Mouse (Mus musculus) ES-E14 (cell line): ENCODE measurements around the gene Usp29. TPM values are rescaled to one million over a fixed set of nuclear protein-coding genes. Genes with fewer than 3 reads are reported as not detected.
A peak's percentile ranks its signal among the peaks of the same experiment; 100 is the strongest.
"Not testable (repeated sequence)": the region's sequence is repeated elsewhere in the genome, so short reads cannot be mapped to it uniquely, and the experiment has no call there.

Source experiments
- DNase-seq: peaks from one replicate; pipeline ENCODE4 v3.0.0-alpha.2; 2013; ENCODE audit warnings: low read depth, low spot score
- H3K27ac ChIP-seq: 2 replicates; pipeline ENCODE4 v1.5.1; 2012; ENCODE audit warnings: low read depth, mild to moderate bottlenecking, low read length, moderate library complexity, mixed read lengths; ENCODE audit not compliant: poor library complexity, insufficient read depth, severe bottlenecking
- H3K36me3 ChIP-seq: 2 replicates; pipeline ENCODE4 v1.6.1; 2012; ENCODE audit warnings: mild to moderate bottlenecking, low read length, moderate library complexity, mixed read lengths; ENCODE audit not compliant: control insufficient read depth, poor library complexity, insufficient read depth, severe bottlenecking
- H3K4me1 ChIP-seq, 2 experiments: fragments of 150-350 bp in 1 of 2; sonication (generic) in 1 of 2; 2 replicates each; pipeline ENCODE4 v1.6.1; 2012; ENCODE audit warnings: low read length in 2 of 2, mild to moderate bottlenecking in 1 of 2, mixed read lengths in 1 of 2; ENCODE audit not compliant: control insufficient read depth in 2 of 2, insufficient read depth in 2 of 2, poor library complexity in 1 of 2
- H3K4me3 ChIP-seq, 2 experiments: fragments of 150-350 bp in 1 of 2; sonication (generic) in 1 of 2; 2 replicates each; pipeline ENCODE4 v1.5.1; 2012; ENCODE audit warnings: low read length in 2 of 2, low read depth in 1 of 2, mild to moderate bottlenecking in 1 of 2, mixed read lengths in 1 of 2; ENCODE audit not compliant: insufficient read depth in 1 of 2, poor library complexity in 1 of 2, severe bottlenecking in 1 of 2
- H3K9ac ChIP-seq: 2 replicates; pipeline ENCODE4 v1.6.1; 2012; ENCODE audit warnings: low read depth, mild to moderate bottlenecking, low read length, mixed read lengths; ENCODE audit not compliant: poor library complexity, insufficient read depth, severe bottlenecking
- H3K9me3 ChIP-seq: fragments of 150-350 bp; sonication (generic); 2 replicates; pipeline ENCODE4 v1.6.1; 2012; ENCODE audit warnings: low read depth, mild to moderate bottlenecking, low read length; ENCODE audit not compliant: control insufficient read depth, insufficient read depth
- CHD2 ChIP-seq: IDR thresholded peaks from 2 replicates; pipeline ENCODE4 v1.6.1; 2014; ENCODE audit warnings: mild to moderate bottlenecking, low read depth, low read length, inconsistent platforms
- HCFC1 ChIP-seq: IDR thresholded peaks from 2 replicates; pipeline ENCODE4 v1.6.1; 2012; ENCODE audit warnings: low read length, inconsistent platforms, borderline replicate concordance; ENCODE audit not compliant: insufficient read depth
- MAFK ChIP-seq: IDR thresholded peaks from 2 replicates; pipeline ENCODE4 v1.6.1; 2014; ENCODE audit warnings: mild to moderate bottlenecking, low read depth, low read length, inconsistent platforms; ENCODE audit not compliant: insufficient read depth
- ZC3H11A ChIP-seq: IDR thresholded peaks from 2 replicates; pipeline ENCODE4 v1.6.1; 2012; ENCODE audit warnings: low read depth, mild to moderate bottlenecking, inconsistent platforms, low read length, borderline replicate concordance
- ZNF384 ChIP-seq: IDR thresholded peaks from 2 replicates; pipeline ENCODE4 v1.6.1; 2012; ENCODE audit warnings: low read depth, low read length, inconsistent platforms
- in situ Hi-C, 2 experiments: fragments of 600-800 bp; cut with MboI; formaldehyde crosslinking; loops; one replicate each; pipeline ENCODE4 v1.15.1; 2025; ENCODE audit warnings: low sequenced_read_pairs in 2 of 2, inconsistent platforms in 1 of 2; ENCODE audit not compliant: unreplicated experiment in 2 of 2
- total RNA-seq: library from RNA; depleted of rRNA; stranded (reverse); fragments of 300-350 nt; gene quantifications from 2 replicates; pipeline ENCODE4 v1.2.3, GENCODE M21; 2012

The Usp29 gene
- total RNA-seq, 1 experiment: 4.5 TPM

- H3K9me3 ChIP-seq: no peaks in the 10 kb centered on the region
- no peaks in the 10 kb centered on the region for H3K36me3 ChIP-seq
- in situ Hi-C loops: no loop called here
- no peak overlapping the region for H3K9ac ChIP-seq
- H3K4me1 ChIP-seq: no peaks in the 10 kb centered on the region
- TF ChIP-seq CHD2 (no peak), MAFK (no peak), HCFC1 (no peak), ZNF384 (no peak), ZC3H11A (no peak)
- no peak overlapping the region for H3K4me3 ChIP-seq
- H3K27ac ChIP-seq: no peak overlapping the region
- no peak for DNase-seq
Measured at GRCm38 (mm10) chr7:6868831-6869230, 138.5 kb downstream of the Usp29 start.

GRCm38 (mm10) chr7:6869556-6869955 is 139.2 kb downstream of the Usp29 start:
- TF ChIP-seq ZC3H11A (no peak), MAFK (no peak), HCFC1 (no peak), ZNF384 (no peak), CHD2 (no peak)
- no peak overlapping the region for H3K4me3 ChIP-seq
- H3K27ac ChIP-seq: no peak overlapping the region
- in situ Hi-C loops: no loop called here
- no peak for DNase-seq
- no peak overlapping the region for H3K9ac ChIP-seq
- H3K9me3 ChIP-seq: no peaks in the 10 kb centered on the region
- no peaks in the 10 kb centered on the region for H3K36me3 ChIP-seq
- no peaks in the 10 kb centered on the region for H3K4me1 ChIP-seq

DNA sequence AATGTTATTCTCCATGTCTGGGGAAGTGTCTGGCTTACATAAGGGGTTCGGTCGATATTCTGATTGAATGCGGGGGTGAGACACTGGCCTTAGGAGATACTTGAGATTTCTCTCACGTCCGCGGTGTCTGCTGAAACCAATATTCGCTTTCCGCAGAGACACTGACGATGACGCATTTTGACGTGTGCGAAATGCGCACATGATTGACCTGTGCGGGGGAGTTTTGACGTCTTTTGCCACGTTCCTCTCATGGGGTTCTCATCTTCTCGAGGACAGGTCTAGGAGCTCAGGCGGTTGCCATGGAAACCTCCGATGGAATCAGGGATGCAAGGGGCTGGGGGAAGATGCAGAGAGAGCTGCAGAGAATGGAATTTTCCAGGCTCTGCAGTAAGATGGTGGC is 144.1 kb downstream of the Usp29 start:
- Histone ChIP-seq H3K4me1 (no peaks in the 10 kb centered on the region), H3K27ac (no peak overlapping the region), H3K9me3 (no peaks in the 10 kb centered on the region), H3K9ac (no peak overlapping the region), H3K36me3 (no peaks in the 10 kb centered on the region), H3K4me3 (no peak overlapping the region)
- peak; percentile 12 for DNase-seq
- in situ Hi-C loops: no loop called here
- no peak for TF ChIP-seq CHD2
- no peak for TF ChIP-seq ZC3H11A
- no peak for TF ChIP-seq HCFC1
- no peak for TF ChIP-seq MAFK
- no peak for TF ChIP-seq ZNF384

- TF ChIP-seq ZC3H11A (no peak), CHD2 (no peak), MAFK (no peak), HCFC1 (no peak), ZNF384 (no peak)
- H3K27ac ChIP-seq: no peak overlapping the region
- no peaks in the 10 kb centered on the region for H3K9me3 ChIP-seq
- DNase-seq: no peak
- no peak overlapping the region for H3K9ac ChIP-seq
- H3K4me3 ChIP-seq: no peak overlapping the region
- H3K4me1 ChIP-seq: no peaks in the 10 kb centered on the region
- in situ Hi-C loops: no loop called here
- no peaks in the 10 kb centered on the region for H3K36me3 ChIP-seq
Measured at GRCm38 (mm10) chr7:6878202-6878601, 147.8 kb downstream of the Usp29 start.

DNA sequence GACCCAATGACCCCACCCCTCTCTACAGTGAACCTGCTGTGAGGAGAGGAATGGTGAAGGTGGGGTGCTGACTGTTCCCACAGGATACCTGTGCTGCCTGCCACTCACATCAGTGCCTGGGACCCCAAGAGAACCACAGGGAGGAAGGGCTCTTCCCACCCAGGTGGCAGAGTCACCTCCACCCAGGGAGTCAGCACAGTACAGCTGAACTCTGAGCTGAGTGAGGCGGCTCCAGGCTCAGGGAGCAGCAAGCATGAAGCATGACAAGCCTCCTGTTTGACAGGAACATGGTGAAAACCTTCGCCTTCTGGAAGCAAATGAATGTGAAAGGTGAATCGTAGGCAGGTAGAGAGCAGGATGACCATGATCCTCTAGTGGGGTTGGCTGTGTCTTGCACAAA is 148.5 kb downstream of the Usp29 start:
- H3K36me3 ChIP-seq, H3K4me1 ChIP-seq, DNase-seq, H3K9me3 ChIP-seq, H3K4me3 ChIP-seq, H3K9ac ChIP-seq, in situ Hi-C loops, H3K27ac ChIP-seq: not testable (repeated sequence)
